Mouse (Mus musculus) inflammation-experienced regulatory T-cells (primary cell): ENCODE data around the gene Olfr282. TPM values are rescaled to one million over a fixed set of nuclear protein-coding genes. Genes with fewer than 3 reads are reported as not detected.

Experiments used
- polyA plus RNA-seq, 2 experiments: library from polyadenylated mRNA; unstranded; fragments of 100-300 nt; shearing (Covaris generic); gene quantifications; one replicate each; pipeline ENCODE4 v1.2.1; 2017

Olfr282 gene
- not detected for polyA plus RNA-seq

GRCm38 (mm10) chr15:98430925-98431324 lies at the start of gene Olfr282:
TSS of gene Olfr282 (plus strand) at chr15:98431225.

GRCm38 (mm10) chr15:98452288-98452687 lies 21.3 kb downstream of the Olfr282 start, which contains the start of gene Olfr281:
TSS of gene Olfr281 (plus strand) at chr15:98452588.

GRCm38 (mm10) chr15:98469596-98469995 lies 38.6 kb downstream of the Olfr282 start, which contains the start of gene OR5BS1P:
TSS of gene OR5BS1P (plus strand) at chr15:98469896.

GRCm38 (mm10) chr15:98482701-98483100 lies 51.7 kb downstream of the Olfr282 start, which contains the start of gene Lalba:
TSS of gene Lalba (minus strand) at chr15:98482721.

Other genes with a start within 250 kb of the Olfr282 start
- not detected for gene Olfr288, start 235.7 kb upstream of the Olfr282 start, polyA plus RNA-seq
- 1 to 10 TPM in 1 of 2 experiments, not detected in 1; 1.1 TPM for gene Gm44579, start 210.2 kb upstream of the Olfr282 start, polyA plus RNA-seq
- gene Olfr287, start 210.2 kb upstream of the Olfr282 start, polyA plus RNA-seq, result under 1 TPM; 0.12 to 0.65 TPM
- gene Olfr286, start 196.8 kb upstream of the Olfr282 start, polyA plus RNA-seq, result 1 to 10 TPM in 1 of 2 experiments, under 1 TPM in 1; 0.13 to 1.3 TPM
- under 1 TPM in 1 of 2 experiments, not detected in 1; 0.43 TPM for gene H1fnt, start 173.9 kb upstream of the Olfr282 start, polyA plus RNA-seq
- not detected for gene Zfp641, start 135.1 kb upstream of the Olfr282 start, polyA plus RNA-seq
- gene Olfr285, start 113.9 kb upstream of the Olfr282 start, polyA plus RNA-seq, result under 1 TPM in 1 of 2 experiments, not detected in 1; 0.07 TPM
- under 1 TPM in 1 of 2 experiments, not detected in 1; 0.98 TPM for gene Olfr284, start 90.2 kb upstream of the Olfr282 start, polyA plus RNA-seq
- not detected for gene Olfr283, start 50.3 kb upstream of the Olfr282 start, polyA plus RNA-seq
- 1 to 10 TPM in 1 of 2 experiments, under 1 TPM in 1; 0.13 to 2.7 TPM for gene Olfr281, start 21.4 kb downstream of the Olfr282 start, polyA plus RNA-seq
- gene OR5BS1P, start 38.7 kb downstream of the Olfr282 start, polyA plus RNA-seq, result under 1 TPM; 0.11 to 0.26 TPM
- under 1 TPM in 1 of 2 experiments, not detected in 1; 0.38 TPM for gene Lalba, start 51.5 kb downstream of the Olfr282 start, polyA plus RNA-seq
- under 1 TPM; 0.24 to 0.65 TPM for gene Olfr279, start 61.2 kb downstream of the Olfr282 start, polyA plus RNA-seq
- 100 to 1,000 TPM in 1 of 2 experiments, 10 to 100 TPM in 1; 95.3 to 111 TPM for gene Kansl2, start 103.0 kb downstream of the Olfr282 start, polyA plus RNA-seq
- 10 to 100 TPM; 59.4 to 69.7 TPM for gene Ccnt1, start 139.7 kb downstream of the Olfr282 start, polyA plus RNA-seq
- not detected for gene 4930415O20Rik, start 139.8 kb downstream of the Olfr282 start, polyA plus RNA-seq
- 1 to 10 TPM in 1 of 2 experiments, under 1 TPM in 1; 0.82 to 7.4 TPM for gene Adcy6, start 178.9 kb downstream of the Olfr282 start, polyA plus RNA-seq
- 1 to 10 TPM in 1 of 2 experiments, under 1 TPM in 1; 0.34 to 4.0 TPM for gene Cacnb3, start 199.6 kb downstream of the Olfr282 start, polyA plus RNA-seq
- gene Ddx23, start 231.7 kb downstream of the Olfr282 start, polyA plus RNA-seq, result 10 to 100 TPM; 15.4 to 17.3 TPM
- 1 to 10 TPM in 1 of 2 experiments, under 1 TPM in 1; 0.93 to 2.1 TPM for gene Rnd1, start 246.2 kb downstream of the Olfr282 start, polyA plus RNA-seq